Mouse (Mus musculus): ENCODE results near the gene Bcl2a1b.
"Not testable (repeated sequence)": the region's sequence is repeated elsewhere in the genome, so short reads cannot be mapped to it uniquely, and the experiment has no call there.

- TF ChIP-seq CTCF (IDR thresholded peaks at IDR 0.05; ENCODE audit: borderline replicate concordance, extremely low read depth, insufficient read depth, insufficient read length); POLR2A (IDR thresholded peaks at IDR 0.05; ENCODE audit: borderline replicate concordance, extremely low read depth, insufficient read depth, insufficient read length, poor library complexity, severe bottlenecking): not testable (repeated sequence)
These were observed 21.8 kb downstream of the Bcl2a1b start for GRCm38 (mm10) chr9:89220704-89221287.

Data from brain, embryonic 14.5 days (tissue).